1 mouse cellular context compared by ENCODE assay signal in the genomic region with DNA sequence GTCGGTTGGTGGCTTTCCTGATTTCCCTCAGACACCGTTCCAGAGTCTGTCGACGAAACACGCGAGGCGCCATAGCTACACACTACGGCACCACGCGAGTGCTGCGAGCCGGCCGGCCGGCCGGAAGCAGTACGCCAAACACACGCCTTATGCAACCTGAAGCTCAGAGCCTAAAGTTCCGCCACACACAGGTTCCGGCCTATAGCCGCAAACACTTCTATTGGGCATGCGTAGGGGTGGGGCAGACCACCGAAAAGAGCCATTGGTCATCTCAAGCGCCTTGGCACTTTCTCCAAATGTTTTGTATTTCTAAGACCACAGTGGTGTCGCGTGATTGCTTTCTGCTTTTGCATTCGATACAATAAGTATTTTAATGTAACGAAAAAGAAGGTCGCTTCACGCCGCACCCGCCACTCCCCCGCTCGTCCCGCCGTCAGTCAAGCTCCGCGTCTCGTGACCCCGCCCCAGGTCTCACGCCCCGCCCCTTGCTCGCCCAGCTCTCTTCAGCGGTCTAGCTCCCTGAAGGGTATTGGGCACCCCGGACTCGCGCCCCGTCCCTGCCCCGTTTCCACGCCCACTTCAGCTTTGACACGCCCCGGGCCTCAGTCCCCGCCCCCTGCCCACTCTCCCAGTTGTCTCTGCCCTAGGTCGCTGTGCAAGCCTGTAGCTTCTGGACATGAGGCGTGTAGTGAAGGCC.
TF ChIP-seq lines count a peak whose summit lies in the region.

A gene (minus strand): TSS at position 147 of the 697 bp plus-strand sequence.
A gene (plus strand): TSS at position 486 of the 697 bp plus-strand sequence.

TF ChIP-seq in CH12.LX, 34 proteins besides CTCF, POLR2A, EP300 and RAD21 (continued from another document):
- TF ChIP-seq KAT2A (IDR thresholded peaks at IDR 0.05; ENCODE audit: insufficient replicate concordance, low read length), result peak; percentile 81; the same call in 1 of the 2 replicates
- peak; percentile 97 for TF ChIP-seq MYC (IDR thresholded peaks at IDR 0.05; ENCODE audit: low read depth, low read length)
- TF ChIP-seq ZMIZ1 (IDR thresholded peaks at IDR 0.05; ENCODE audit: low read depth, low read length), result no peak; the same call in 1 of the 2 replicates
- TF ChIP-seq MAX (IDR thresholded peaks at IDR 0.05; ENCODE audit: low read length), result peak; percentile 96
- peak; percentile 94 for TF ChIP-seq MXI1 (IDR thresholded peaks at IDR 0.05; ENCODE audit: low read depth, low read length)
- TF ChIP-seq ZC3H11A (IDR thresholded peaks at IDR 0.05; ENCODE audit: low read depth, low read length), result no peak
- TF ChIP-seq ZKSCAN1 (IDR thresholded peaks at IDR 0.05; ENCODE audit: borderline replicate concordance, low read depth, low read length), result no peak
- TF ChIP-seq GABPA (IDR thresholded peaks at IDR 0.05; ENCODE audit: insufficient replicate concordance, low read depth, low read length), result no peak; the same call in 1 of the 2 replicates
- no peak for TF ChIP-seq UBTF (IDR thresholded peaks at IDR 0.05; ENCODE audit: low read depth, low read length)
- peak; percentile 85; the same call in 1 of the 2 replicates for TF ChIP-seq POLR2AphosphoS2 (IDR thresholded peaks at IDR 0.05; ENCODE audit: low read depth, low read length)
- no peak for TF ChIP-seq ZNF384 (IDR thresholded peaks at IDR 0.05; ENCODE audit: low read depth, low read length)
- TF ChIP-seq E2F4 (IDR thresholded peaks at IDR 0.05; ENCODE audit: insufficient replicate concordance, low read depth, low read length), result no peak
- TF ChIP-seq MAZ (IDR thresholded peaks at IDR 0.05; ENCODE audit: low read depth, low read length), result no peak
- no peak for TF ChIP-seq MAFK (IDR thresholded peaks at IDR 0.05; ENCODE audit: insufficient replicate concordance, low read length)
- TF ChIP-seq ELF1 (IDR thresholded peaks at IDR 0.05; ENCODE audit: low read depth, low read length), result peak; percentile 72
- TF ChIP-seq JUND (conservative IDR thresholded peaks at IDR 0.05; ENCODE audit: low read depth, low read length), result no peak
- TF ChIP-seq CHD2 (IDR thresholded peaks at IDR 0.05; ENCODE audit: low read length), result no peak
- no peak for TF ChIP-seq SMC3 (IDR thresholded peaks at IDR 0.05; ENCODE audit: low read depth, low read length)
- TF ChIP-seq SIN3A (IDR thresholded peaks at IDR 0.05; ENCODE audit: low read length), result peak; percentile 91
- peak; percentile 49 for TF ChIP-seq USF1 (IDR thresholded peaks at IDR 0.05; ENCODE audit: low read depth, low read length)
- TF ChIP-seq HCFC1 (IDR thresholded peaks at IDR 0.05; ENCODE audit: low read depth, low read length), result peak; percentile 89
- no peak; the same call in 1 of the 2 replicates for TF ChIP-seq USF2 (conservative IDR thresholded peaks at IDR 0.05; ENCODE audit: low read depth, low read length)
- TF ChIP-seq TCF12 (IDR thresholded peaks at IDR 0.05; ENCODE audit: low read depth, low read length), result peak; percentile 90
- TF ChIP-seq TBP (conservative IDR thresholded peaks at IDR 0.05; ENCODE audit: low read depth, low read length), result peak; percentile 94
- peak; percentile 88 for TF ChIP-seq NRF1 (IDR thresholded peaks at IDR 0.05; ENCODE audit: low read depth, low read length)
- TF ChIP-seq BHLHE40 (IDR thresholded peaks at IDR 0.05; ENCODE audit: low read depth, low read length), result peak; percentile 48
- TF ChIP-seq NELFE (IDR thresholded peaks at IDR 0.05; ENCODE audit: low read depth, low read length), result peak; percentile 94
